Mouse (Mus musculus) thymus, adult 18-20 months (tissue): Measurements from ENCODE around the gene Zfp217.

Experiments
- DNase-seq, 2 experiments: peaks; one replicate each; pipeline ENCODE4 v3.0.0; 2022; ENCODE audit warnings: mixed read lengths in 2 of 2

Gene Zfp217

GRCm38 (mm10) chr2:170131981-170132460 lies 15.9 kb downstream of the Zfp217 start:
- DNase-seq = no peak

- DNase-seq = peak; percentile 89 to 92
Observed at GRCm38 (mm10) chr2:170130780-170131645, 16.9 kb downstream of the Zfp217 start.

DNA sequence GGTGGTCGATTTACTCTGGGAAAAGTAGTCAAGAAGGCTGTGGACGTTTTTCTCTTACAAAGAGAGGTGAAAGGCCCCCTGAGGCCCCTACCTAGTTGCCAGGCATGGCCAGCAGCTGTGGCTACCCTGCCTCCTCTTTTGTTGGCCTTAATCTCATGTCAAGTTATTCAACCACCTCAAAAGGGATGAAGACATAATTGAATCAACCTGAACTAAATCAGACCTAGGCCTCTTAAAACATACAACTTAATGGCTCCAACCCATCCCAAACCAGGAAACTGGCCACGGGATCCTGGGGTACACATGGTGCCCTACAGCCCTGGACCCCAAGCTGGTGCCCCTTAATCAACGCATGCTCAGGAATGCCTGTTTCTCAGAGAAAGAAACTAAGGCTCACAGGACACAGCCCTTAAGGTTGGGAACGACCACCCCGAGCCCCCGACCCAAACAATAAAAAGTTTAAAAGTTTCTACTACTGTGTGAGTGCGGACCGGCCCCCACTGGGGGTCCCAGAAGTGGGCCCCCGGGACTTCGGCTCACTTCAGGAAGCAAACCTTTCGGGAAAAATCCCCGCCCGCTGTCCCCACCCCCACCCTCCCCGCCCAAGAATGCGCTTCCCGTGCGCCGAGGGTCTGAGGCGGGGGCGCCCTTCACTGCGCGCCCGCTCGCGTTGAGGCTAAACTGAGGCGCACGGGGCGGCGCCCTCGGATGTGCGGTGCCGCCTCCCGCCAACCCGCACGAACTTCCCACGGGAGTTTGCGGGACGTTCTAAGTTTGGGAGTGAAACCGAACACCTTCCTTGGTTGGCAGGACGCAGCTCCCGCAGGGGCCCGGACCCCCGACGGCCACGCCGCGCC lies 17.8 kb downstream of the Zfp217 start:
- DNase-seq = peak; percentile 46 to 62

DNA sequence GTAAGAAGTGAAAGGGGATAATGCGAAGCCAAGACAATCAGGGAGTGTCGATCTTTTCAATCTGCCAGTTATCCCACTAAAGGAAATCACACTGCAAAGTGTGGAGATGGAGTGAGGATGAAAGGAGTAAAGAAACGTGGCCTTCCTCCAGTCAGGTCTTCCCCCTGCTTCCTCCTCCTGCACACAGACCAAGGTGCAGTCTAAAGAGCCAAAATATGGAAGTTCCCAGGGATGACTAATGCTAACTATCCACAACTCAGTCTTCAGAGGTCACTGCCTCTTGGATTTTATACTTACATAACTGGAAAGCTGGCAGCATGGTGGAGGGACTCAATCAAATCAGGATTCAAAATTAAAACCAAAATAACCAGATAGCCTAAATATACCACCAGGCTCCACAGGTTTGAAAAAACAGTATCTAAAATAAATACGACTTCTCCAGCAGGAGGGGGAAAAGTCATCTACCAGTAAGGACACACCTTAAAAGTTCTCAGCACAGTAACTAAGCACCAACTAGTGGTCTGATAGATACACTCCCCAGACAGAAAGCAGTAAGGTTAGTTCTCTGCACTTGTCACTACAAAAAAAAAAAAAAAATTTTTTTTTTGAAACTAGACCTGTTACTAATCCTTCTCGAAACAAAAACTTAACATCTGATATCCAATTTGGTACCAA lies 18.5 kb downstream of the Zfp217 start:
- DNase-seq = no peak

DNA sequence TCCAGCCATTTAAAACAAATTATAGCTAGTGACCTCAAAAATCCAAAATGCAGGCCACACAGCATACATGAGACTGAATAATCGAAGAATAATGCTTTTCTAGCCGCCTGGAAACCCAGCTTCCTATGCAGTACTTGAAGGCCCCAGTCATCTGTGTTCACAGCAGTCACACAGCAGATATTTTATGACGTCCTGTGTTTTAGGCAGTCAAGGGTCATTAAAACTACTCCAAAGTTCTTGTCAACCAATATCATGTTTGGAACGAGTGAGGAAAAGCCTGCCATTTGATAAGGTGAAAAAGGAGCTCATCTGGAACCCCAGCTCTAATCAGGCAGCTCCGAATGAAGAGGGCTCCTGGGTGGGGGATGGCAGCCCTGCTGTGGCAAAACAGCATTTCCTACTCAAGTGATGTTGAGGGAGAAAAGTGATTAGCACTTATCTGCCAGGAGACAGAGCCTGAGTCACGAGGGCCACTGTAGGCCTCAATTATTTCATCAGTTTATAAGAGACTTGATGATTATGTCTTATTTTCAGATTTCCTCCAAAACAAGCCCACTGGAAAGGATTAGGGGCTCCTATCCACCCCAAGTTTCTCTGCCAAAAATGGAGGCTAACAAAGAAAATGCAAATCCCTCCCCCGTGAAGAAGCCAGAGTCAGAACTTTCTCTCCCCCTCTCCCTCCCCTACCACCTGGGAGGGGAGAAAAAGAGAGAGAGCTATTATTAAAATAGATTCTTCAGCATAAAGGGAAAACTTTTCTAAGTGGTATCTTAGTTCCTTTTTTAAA lies 19.2 kb downstream of the Zfp217 start:
- no peak for DNase-seq

DNA sequence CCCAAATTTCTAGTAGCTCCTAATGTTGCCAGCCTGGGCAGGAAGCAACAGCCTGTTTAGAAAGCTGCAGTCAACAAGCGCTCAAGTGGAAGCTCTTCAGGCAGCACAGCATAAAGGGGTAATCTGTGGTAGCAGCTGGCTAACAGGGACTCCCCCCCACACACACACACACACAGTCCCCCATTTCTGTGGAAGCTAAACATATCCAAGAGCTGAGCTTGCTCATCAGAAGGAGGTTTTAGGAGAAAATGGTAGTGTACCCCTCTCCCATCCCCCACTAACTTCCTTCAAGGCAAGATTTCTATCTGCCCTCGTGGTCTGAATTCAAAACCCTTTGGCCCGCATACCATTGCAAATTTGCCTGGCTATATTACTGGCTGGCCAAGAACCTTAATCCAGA lies 20.4 kb downstream of the Zfp217 start:
- no peak for DNase-seq

DNA sequence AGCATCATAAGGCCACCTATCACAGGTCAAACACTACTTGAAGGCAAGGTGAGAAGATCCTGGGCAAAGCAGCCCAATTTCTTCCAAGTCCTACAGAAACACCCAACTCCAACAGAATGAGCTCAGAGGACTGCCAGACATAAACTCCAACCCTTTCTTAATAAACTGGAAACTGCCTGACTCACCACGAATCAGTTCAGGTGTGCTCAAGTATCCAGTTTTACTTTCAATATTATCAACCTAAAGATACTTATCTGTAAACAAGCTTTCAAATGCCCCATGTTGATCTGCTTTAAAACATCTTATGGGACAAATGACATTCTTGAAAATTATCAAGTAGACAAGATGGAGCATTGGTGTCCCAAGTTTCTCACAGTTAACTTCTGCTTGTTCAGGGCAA lies 21.6 kb downstream of the Zfp217 start:
- no peak for DNase-seq

- DNase-seq = no peak
Observed at GRCm38 (mm10) chr2:170122197-170122596, 25.7 kb downstream of the Zfp217 start.

DNA sequence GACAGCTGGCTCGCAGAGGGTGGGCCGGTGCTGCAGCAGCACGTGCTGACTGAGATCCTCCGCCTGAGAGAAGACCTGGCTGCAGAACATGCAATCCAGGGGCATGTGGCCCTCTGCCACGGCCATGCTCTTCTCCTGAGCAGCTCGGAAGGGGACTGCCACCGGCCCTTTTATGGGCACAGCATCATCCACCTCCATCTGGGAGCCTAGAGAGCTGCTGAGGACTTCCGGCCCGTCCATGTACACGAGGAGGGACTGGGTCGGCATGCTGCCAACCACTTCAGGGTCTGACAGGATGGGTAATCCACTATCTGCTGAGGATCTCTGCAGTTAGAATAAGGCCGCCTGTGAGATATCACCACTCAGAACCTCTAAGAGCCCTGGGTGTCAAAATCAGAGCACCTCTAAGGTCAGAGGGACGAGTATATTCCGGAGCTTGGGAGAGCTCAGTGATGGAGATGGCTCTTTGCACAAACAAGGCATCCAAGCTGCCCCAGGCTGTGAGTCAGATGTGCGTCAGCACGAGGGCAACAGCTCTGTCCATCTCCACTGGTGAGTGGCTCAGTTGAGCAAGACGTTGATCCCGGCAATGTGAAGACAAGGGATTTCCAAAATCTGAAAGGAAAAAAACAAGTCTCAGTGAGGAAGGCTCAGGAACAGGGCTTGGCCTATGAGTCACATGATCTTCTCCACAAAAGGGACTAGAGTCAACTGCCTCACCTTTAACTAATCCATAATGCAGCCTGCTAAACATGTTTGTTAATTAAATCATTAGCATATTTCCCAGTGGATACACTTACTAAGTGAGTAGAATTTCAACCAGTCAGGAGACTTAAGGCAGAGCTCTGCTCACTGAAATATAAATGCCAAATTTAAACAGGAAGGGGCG lies 27.5 kb downstream of the Zfp217 start:
- DNase-seq = no peak

GRCm38 (mm10) chr2:170116704-170117281 lies 31.1 kb downstream of the Zfp217 start:
- peak in 1 of 2 experiments; percentile 56 for DNase-seq

- DNase-seq = no peak
Observed at GRCm38 (mm10) chr2:170110306-170110705, 37.6 kb downstream of the Zfp217 start.

DNA sequence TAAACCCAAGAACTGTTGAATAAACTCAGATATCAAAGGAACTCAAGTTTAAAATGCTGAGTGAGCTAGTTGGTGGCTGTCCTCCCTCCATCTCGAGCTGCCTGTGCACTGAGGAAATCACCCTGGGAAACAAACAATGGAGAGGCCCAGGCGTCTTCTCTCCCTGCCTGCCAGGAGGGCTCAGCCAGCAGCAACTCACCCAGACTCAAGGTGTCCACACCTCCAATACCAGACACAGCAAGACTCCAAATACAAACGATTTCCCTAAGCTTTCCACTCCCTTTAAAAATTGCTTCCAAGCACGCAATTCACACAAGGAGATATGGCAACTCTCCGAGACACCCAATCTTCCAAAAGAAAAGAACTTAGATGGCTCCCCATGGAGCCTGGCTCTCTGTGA lies 38.4 kb downstream of the Zfp217 start:
- no peak for DNase-seq

DNA sequence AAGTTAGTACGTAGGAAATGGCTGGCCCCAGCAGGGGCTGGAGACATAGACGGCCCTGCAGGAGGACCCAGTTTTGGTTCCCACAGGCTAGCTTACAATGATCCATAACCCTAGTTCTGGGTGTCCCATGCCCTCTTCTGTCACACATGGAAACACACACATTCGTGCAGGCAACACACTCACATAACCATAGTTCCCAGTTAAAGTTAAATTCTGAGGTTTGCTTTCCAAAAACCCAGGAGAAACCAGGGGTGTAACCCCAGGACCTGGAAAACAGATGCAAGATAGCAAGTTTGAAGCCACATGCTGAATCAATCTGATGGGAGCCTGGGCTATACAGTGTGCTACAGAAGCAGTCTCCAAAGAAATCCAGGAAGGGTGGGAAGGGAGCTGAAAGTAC lies 40.1 kb downstream of the Zfp217 start:
- no peak for DNase-seq

GRCm38 (mm10) chr2:170106000-170106399 lies 41.9 kb downstream of the Zfp217 start:
- DNase-seq = no peak

DNA sequence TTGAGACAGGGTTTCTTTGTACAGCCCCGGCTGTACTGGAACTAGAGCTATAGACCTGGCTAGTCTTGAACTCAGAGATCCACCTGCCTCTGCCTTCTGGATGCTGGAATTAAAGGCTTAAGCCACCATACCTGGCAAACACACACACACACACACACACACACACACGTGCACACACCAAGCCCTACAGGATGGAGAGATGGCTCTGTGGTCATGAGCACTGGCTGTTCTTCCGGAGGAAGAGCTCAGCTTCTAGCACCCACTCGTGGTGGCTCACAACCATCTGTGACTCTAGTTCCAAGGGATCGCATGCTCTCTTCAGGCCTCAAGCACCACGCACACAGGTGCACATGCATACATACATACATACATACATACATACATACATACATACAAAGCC lies 43.5 kb downstream of the Zfp217 start:
- no peak for DNase-seq

GRCm38 (mm10) chr2:170103852-170104251 lies 44.1 kb downstream of the Zfp217 start:
- peak in 1 of 2 experiments; percentile 27 for DNase-seq

DNA sequence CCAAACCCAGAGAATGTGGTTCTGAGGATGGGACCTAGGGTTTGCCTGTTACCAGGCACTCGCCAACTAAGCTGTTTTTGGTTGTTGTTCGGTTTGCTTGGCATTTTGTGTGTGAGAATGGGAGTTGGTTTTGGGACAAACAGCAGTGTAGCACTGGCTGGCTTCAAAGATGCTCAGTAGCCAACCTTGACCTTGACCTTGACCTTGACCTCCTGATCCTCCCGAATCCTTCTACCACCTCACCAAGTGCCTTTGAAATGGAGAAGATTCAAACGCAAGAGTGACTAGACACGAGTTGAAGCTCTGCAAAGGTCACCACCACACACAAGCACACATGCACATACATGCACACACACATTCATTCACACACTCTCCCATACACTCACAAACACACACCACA lies 44.6 kb downstream of the Zfp217 start:
- no peak for DNase-seq

DNA sequence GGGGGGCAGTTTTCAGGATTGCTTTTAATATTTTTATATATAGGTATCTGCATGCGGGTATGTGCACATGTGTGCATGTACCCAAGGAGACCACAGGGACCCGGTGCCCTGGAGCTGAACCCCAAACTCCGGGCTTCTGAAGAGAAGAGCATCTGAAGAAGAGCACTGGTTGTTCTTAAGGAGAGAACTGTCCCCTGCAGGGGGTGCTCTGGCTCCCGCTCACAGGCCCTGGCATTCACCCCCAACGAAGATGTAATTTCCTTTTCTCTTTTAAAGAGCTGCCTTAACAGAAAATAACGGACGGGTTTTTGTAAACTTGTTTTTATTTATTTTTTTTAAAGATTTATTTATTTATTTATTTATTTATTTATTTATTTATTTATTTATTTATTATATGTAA lies 46.0 kb downstream of the Zfp217 start:
- DNase-seq = no peak

GRCm38 (mm10) chr2:170101132-170101531 lies 46.8 kb downstream of the Zfp217 start:
- DNase-seq = peak; percentile 76 to 79

GRCm38 (mm10) chr2:170094871-170095270 lies 53.0 kb downstream of the Zfp217 start:
- DNase-seq = no peak

- DNase-seq = no peak
Observed at GRCm38 (mm10) chr2:170094220-170094619, 53.7 kb downstream of the Zfp217 start.
